Mouse (Mus musculus) myocyte (in vitro differentiated cells): Measurements from ENCODE around the gene Ccdc157.

ENCODE experiments used
- E2F4 ChIP-seq: IDR thresholded peaks from one replicate; pipeline ENCODE4 v1.6.1; 2011; ENCODE audit warnings: mild to moderate bottlenecking, control low read depth, moderate library complexity; ENCODE audit not compliant: insufficient read depth
- MAX ChIP-seq: IDR thresholded peaks from one replicate; pipeline ENCODE4 v1.6.1; 2011; ENCODE audit warnings: low read depth, mild to moderate bottlenecking, control low read depth
- MYOD1 ChIP-seq, 3 experiments: IDR thresholded peaks; one replicate each; pipeline ENCODE4 v1.6.1; 2011; ENCODE audit warnings: control low read depth in 2 of 3, low read depth in 2 of 3, mild to moderate bottlenecking in 2 of 3, moderate library complexity in 1 of 3; ENCODE audit not compliant: insufficient read length in 2 of 3, control insufficient read depth in 1 of 3
- MYOG ChIP-seq, 3 experiments: IDR thresholded peaks; one replicate each; pipeline ENCODE4 v1.6.1; 2011; ENCODE audit warnings: control low read depth in 2 of 3, low read depth in 2 of 3, mild to moderate bottlenecking in 2 of 3; ENCODE audit not compliant: insufficient read length in 2 of 3, control insufficient read depth in 1 of 3, insufficient read depth in 1 of 3
- POLR2A ChIP-seq: IDR thresholded peaks from one replicate; pipeline ENCODE4 v1.6.1; 2011; ENCODE audit warnings: low read depth, mild to moderate bottlenecking, control low read depth, moderate library complexity; ENCODE audit not compliant: insufficient read length
- REST ChIP-seq: IDR thresholded peaks from one replicate; pipeline ENCODE4 v1.6.1; 2011; ENCODE audit warnings: mild to moderate bottlenecking, control low read depth, moderate library complexity; ENCODE audit not compliant: insufficient read depth, insufficient read length
- TCF12 ChIP-seq: IDR thresholded peaks from one replicate; pipeline ENCODE4 v1.6.1; 2011; ENCODE audit warnings: mild to moderate bottlenecking, control low read depth; ENCODE audit not compliant: poor library complexity, insufficient read depth, severe bottlenecking
- USF1 ChIP-seq: IDR thresholded peaks from one replicate; pipeline ENCODE4 v1.6.1; 2011; ENCODE audit warnings: low read depth, mild to moderate bottlenecking, control low read depth, moderate library complexity

DNA sequence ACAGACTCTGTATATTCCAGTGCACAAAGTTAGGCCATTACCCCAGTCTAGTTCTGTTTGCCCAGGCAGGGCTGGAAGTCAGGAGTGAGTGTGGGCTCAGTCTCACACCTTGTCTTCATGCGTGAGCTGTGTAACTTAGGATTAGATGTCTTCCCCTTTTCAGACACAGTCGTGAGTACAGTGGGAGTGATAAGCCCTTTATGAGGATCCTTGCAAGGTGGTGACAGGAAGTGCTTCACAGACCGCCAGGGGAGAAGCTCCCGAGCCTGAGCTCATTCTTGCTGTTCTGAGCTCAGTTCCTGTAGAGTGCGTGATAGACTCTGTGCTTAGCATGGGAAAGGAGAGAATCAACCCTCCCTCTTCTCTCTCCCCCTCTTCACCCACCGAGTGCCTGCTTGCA, 46.5 kb upstream of the Ccdc157 start:
- TF ChIP-seq MYOG (IDR thresholded peaks at IDR 0.05; ENCODE audit: control insufficient read depth in 1 of 3, insufficient read depth in 1 of 3, insufficient read length in 2 of 3, low read depth in 2 of 3) (no peak), TCF12 (no peak), POLR2A (no peak), E2F4 (no peak), MYOD1 (IDR thresholded peaks at IDR 0.05; ENCODE audit: control insufficient read depth in 1 of 3, insufficient read length in 2 of 3, low read depth in 2 of 3) (no peak), USF1 (no peak), REST (no peak), MAX (no peak)
